Mouse (Mus musculus) macrophage (primary cell): ENCODE measurements around the gene Msmb. TPM values are rescaled to one million over a fixed set of nuclear protein-coding genes. Genes with fewer than 3 reads are reported as not detected.
"Not testable (repeated sequence)": the region's sequence is repeated elsewhere in the genome, so short reads cannot be mapped to it uniquely, and the experiment has no call there.

ENCODE experiments used
- H3K27ac ChIP-seq: fragments of 350-480 bp; formaldehyde crosslinking; 2 replicates; pipeline ENCODE4 v1.9.0; 2021
- H3K36me3 ChIP-seq: fragments of 350-480 bp; formaldehyde crosslinking; 2 replicates; pipeline ENCODE4 v1.9.0; 2021; ENCODE audit errors: inconsistent target
- H3K4me3 ChIP-seq: fragments of 350-480 bp; formaldehyde crosslinking; 2 replicates; pipeline ENCODE4 v1.9.0; 2021; ENCODE audit errors: inconsistent target
- H3K79me2 ChIP-seq: fragments of 350-480 bp; formaldehyde crosslinking; 2 replicates; pipeline ENCODE4 v1.9.0; 2021; ENCODE audit errors: inconsistent target
- WGBS: methylation state at CpG from one replicate; pipeline ENCODE4 v1.1.7; 2026; ENCODE audit warnings: inconsistent platforms; ENCODE audit not compliant: missing documents; 5-methylcytosine and 5-hydroxymethylcytosine counted together
- polyA plus RNA-seq: library from polyadenylated mRNA; stranded (reverse); fragments of 250-400 nt; gene quantifications from 3 replicates; pipeline ENCODE4 v1.2.4, GENCODE M21; 2018; ENCODE audit warnings: inconsistent platforms

Gene Msmb
- polyA plus RNA-seq, 1 experiment from 2014 or later: not detected

DNA sequence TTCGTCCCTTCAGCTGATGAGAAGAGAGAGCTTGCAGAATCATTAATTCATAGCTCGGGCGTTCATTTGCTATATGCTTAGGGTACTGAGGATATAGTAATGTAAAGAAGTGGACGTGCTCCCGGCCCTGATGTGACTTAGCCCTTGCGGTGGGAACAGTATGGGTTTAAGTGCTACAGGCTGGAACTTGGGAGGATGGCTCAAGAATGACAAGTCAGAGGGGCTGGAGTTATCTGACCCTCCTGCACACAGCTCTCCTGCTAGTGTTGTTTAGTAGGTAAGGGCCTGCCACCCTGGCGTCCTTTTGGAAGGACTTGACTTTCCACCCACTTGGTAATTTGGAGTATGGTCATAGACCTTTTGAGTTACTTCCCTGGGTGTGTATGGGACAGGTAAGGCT lies 18.7 kb downstream of the Msmb start:
- WGBS: 13% methylated on average over 7 of the region's 7 CpGs
- H3K36me3 ChIP-seq: no peaks in the 10 kb centered on the region
- peak overlapping the region; percentile 93 for H3K4me3 ChIP-seq
- H3K27ac ChIP-seq: peak overlapping the region; percentile 91
- peaks cover 55% of the 10 kb centered on the region for H3K79me2 ChIP-seq

DNA sequence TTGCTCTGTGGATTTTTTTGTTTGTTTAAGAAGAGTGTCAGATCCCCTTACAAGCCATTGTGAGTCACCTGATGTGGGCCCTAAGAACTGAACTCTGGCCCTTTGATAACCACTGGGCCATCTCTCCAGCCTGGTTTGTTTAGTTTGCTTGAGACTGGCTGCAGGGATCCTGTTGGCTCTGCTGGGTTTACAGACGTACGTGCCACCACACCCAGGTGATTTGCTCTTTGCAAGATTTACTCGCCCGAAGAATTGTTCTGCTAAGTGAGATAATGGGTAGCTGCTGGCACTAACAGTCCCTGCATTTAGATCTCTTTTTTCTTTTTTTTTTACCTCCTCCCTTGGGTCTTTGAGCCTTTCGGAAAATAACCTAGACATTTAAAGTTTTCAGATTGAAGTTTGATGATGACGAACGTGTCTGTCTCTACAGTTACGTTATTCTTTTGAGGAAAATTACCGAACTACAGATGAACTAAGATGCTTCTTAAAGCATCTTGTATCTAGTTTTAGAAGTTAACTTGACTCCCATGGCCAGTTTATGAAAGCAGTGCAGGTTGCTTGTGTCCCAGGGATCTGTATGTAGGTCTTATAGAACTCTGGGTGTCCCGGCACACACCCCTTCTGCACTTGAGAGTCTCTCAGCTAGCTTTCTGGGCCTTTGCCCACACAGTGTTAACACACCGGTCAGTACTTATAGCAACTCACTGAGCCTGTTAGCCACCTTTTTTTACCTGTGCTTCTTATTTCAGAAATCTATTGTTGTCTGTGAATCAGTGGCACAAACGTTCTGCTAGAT lies 19.5 kb downstream of the Msmb start:
- Histone ChIP-seq H3K27ac (peak overlapping the region; percentile 91), H3K36me3 (no peaks in the 10 kb centered on the region), H3K4me3 (peak overlapping the region; percentile 93), H3K79me2 (peaks cover 59% of the 10 kb centered on the region)
- 84% methylated on average over 12 of the region's 12 CpGs for WGBS

DNA sequence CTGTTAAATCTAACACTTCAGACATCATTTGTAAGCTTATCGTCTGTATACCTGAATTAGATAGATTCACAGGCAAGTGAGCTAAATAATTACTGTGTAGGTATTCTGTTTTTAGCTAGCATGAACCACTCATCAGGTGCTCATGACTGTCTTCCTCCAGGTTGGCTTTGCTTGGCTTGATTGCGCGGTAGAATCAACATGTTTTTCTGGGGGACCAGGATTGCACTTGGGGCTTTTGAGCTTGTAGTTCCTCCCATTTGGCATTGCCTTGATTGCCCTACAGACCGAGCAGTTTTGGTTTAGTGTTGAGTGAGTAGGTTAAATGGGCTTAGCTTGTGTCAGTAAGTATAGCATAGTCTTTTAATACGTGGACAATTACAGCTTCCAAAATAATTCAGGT lies 20.4 kb downstream of the Msmb start:
- Histone ChIP-seq H3K79me2 (peaks cover 68% of the 10 kb centered on the region), H3K4me3 (no peak overlapping the region), H3K36me3 (no peaks in the 10 kb centered on the region), H3K27ac (peak overlapping the region; percentile 91)
- WGBS: 89% methylated on average over 5 of the region's 5 CpGs

DNA sequence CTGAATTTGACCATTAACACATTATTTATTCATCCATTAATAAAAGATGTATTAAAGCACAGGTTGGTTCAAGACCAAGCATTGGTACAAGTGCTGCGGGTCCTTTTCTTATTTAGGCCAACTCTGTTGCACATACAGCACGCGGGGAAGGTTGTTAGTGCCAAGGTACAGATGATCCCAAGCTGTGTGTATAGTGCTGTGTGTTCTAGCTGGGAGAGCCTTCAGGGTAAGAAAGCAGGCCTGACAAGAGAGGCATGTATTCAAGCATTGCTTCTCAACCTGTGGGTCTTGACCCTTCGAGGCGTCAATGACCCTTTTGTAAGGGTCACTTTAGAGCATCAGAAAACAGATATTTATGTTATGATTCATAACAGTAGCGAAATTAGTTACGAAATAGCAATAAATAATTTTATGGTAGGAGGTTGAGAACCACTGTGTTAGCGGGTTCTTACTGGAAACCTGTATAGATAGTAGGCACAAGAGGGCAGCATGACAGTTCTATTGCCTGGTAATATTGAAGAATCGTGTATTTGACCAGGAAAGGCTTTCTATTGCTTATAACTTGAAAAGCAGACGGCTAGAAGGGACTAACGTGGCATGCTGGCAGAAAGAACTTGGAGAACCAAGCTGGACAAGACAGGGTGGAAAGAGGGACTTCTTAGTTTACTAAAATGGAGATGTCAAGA lies 21.5 kb downstream of the Msmb start:
- H3K79me2 ChIP-seq: peaks cover 78% of the 10 kb centered on the region
- H3K27ac ChIP-seq: peak overlapping the region; percentile 91
- no peaks in the 10 kb centered on the region for H3K36me3 ChIP-seq
- WGBS: 74% methylated on average over 10 of the region's 11 CpGs
- no peak overlapping the region for H3K4me3 ChIP-seq

DNA sequence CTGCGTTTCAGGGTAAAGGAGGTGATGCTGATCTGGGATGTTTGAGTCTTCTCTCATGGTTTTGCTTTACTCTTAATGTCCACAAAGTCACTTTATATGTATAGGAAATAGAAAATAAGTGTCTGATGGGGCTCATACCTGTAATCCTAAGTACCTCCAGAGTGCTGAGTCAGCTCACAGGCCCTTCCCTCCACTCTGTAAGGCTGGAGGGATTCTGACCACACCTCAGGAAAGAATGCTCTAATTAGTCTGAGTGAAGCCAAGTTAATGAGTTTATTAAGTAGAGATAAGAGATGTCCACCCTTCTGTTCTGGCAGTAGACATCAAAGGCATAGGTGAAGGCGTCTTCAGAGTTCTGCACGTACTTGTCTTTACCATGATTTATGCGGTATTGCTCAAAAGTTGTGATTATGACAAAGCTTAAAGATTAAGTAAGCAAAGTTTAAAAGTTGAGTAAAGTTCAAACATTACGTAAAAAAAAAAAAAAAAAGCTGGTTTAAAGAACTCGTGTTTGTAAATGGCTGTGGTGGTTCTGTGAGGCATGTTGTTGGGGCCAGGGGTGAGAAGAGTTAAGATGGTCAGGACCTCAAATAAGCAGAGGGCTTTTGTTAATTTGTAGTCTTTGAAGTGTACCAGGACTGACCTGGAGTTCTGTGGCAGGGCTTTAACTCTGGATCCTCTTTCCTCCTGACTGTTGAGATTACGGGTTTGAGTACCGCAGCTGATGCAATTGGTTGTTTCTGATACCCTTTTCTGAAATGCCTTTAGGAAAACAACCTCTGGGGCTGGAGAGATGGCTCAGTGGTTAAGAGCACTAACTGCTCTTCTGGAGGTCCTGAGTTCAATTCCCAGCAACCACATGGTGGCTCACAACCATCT lies 22.6 kb downstream of the Msmb start:
- 64% methylated on average over 8 of the region's 8 CpGs for WGBS
- H3K36me3 ChIP-seq: no peaks in the 10 kb centered on the region
- H3K4me3 ChIP-seq: no peak overlapping the region; the same call in 1 of the 2 replicates
- H3K27ac ChIP-seq: peak overlapping the region; percentile 99; the same call in 1 of the 2 replicates
- peaks cover 88% of the 10 kb centered on the region for H3K79me2 ChIP-seq

DNA sequence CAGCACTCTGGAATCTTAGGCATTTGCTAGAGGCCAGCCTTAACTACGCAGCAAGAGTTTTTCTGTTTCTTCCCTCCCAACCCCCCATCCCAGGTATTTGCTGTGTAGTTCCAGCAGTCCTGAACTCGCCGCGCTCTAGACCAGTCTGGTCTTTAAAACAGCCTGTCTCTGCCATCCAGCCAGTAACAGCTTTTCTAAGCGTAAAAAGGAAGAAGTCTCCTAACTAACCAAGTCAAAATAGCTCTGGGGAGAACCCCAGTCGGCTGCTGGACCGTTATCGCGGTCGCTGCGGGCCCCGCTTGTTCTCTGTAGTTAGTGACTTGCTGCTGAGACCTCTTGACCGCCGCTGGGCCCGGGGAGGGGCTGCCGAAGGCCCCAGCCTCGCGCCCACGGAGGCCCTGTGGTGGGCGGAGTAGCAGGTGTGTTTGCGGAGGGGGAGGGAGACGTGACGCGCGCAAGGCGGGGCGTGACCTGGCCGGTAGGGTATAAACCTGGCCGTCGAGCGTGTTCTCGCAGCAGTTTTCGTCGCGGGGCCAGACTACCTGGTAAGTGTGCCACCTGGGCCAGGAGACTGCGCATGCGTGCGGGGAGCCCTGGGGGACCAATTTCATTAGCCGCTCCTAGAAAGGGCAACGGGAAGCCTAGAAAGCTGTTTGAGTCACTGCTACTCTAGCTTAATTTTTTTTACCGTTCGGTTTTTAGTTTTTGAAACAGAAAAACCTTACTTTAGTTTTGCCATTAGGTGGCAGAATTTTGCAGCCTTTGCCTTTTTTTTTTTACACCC lies 23.6 kb downstream of the Msmb start:
- H3K4me3 ChIP-seq: peak overlapping the region; percentile 75
- H3K36me3 ChIP-seq: no peaks in the 10 kb centered on the region
- WGBS: 4% methylated on average over 38 of the region's 42 CpGs
- peaks cover 93% of the 10 kb centered on the region for H3K79me2 ChIP-seq
- H3K27ac ChIP-seq: peak overlapping the region; percentile 99

DNA sequence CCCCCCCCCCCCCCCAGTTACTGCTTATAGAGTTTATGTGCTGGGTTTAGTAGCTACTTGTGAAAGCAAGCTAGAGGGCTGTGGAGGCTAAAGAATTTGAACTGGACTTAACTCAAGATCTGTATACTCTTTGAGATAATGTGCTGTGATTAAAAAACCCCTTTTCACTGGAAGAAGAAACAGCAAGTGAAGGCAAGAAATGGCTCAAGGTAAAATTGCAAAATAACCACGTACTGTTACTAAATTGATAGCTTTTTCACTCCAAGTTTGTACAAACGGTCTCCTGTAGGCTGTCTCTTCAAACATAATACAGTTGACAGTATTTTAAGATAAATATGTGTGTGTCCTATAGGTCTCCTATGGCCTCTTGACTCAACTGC lies 24.2 kb downstream of the Msmb start:
- H3K79me2 ChIP-seq: peaks cover 93% of the 10 kb centered on the region
- 0% methylated on average over 2 of the region's 2 CpGs for WGBS
- peak overlapping the region; percentile 99 for H3K27ac ChIP-seq
- peaks cover 1% of the 10 kb centered on the region for H3K36me3 ChIP-seq
- peak overlapping the region; percentile 75 for H3K4me3 ChIP-seq

DNA sequence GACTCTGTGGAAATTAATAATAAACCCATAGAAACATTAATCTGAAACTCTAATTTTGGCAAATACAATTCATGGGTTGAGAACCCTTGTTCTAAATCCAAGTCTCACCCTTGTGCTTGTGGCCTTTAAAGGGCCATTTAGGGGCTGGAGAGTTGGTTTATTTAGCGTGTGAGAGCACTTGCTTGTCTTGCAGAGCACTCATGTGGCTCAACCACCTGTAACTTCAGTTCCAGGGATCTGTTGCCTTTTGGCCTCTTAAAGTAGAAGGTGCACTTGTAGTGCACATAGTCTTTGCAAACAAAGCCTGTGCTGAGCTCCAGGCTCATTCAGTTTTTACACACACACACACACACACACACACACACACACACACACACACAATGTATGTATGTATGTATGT lies 25.0 kb downstream of the Msmb start:
- H3K79me2 ChIP-seq: peaks cover 93% of the 10 kb centered on the region
- 14% methylated on average over 1 of the region's 1 CpGs for WGBS
- H3K4me3 ChIP-seq: peak overlapping the region; percentile 75
- H3K36me3 ChIP-seq: peaks cover 5% of the 10 kb centered on the region
- peak overlapping the region; percentile 99 for H3K27ac ChIP-seq

DNA sequence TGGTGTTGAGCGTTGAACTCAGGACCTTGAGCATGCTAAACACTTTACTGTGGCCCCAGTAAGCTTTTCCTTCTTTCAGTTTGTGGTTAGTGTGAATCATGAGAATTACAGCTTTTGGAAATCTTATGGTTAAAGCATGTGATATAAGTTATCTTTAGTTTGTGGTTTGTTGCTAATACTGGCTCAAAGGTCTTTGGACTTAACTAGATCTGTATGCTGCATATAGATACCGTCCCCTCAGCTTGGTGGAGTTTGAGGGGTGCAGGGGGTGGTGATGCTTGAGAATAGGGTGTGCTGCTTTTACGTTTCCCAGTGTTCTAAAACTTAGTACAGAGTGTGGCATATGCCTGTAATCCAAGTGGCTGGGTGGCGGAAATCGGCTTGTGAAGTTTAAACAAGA lies 25.5 kb downstream of the Msmb start:
- 7% methylated on average over 5 of the region's 5 CpGs for WGBS
- Histone ChIP-seq H3K79me2 (peaks cover 93% of the 10 kb centered on the region), H3K4me3 (peak overlapping the region; percentile 75), H3K36me3 (peaks cover 5% of the 10 kb centered on the region), H3K27ac (peak overlapping the region; percentile 99)

DNA sequence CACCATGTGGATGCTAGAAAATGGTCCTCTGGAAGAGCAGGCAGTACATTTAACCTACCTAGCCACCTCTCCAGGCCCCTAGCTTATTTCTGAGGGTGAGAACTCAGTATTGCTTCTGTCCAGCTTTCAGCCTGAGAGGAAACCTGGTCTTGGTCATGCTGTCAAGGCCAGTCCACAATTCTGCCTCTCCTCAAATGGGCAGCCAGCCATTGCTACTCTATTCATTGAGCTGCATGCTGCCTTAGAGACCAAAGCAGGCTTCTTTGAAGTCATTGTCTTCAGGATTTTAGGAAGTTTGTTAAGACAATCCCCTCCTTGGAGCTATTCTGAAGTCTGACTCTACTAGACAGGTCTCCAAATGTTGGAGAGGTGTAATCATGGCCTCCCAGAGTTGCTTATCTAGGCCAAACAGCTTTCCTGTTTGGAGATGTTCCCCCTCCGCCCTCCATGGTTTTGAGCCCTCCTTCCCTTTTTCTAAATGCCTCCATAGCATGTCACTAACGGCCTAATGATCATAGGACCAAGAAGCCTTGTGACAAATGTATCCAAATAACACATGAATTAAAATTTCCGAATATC lies 26.9 kb downstream of the Msmb start:
- Histone ChIP-seq H3K4me3 (peak overlapping the region; percentile 75), H3K36me3 (peaks cover 13% of the 10 kb centered on the region), H3K79me2 (peaks cover 90% of the 10 kb centered on the region), H3K27ac (peak overlapping the region; percentile 99)
- 2% methylated on average over 3 of the region's 3 CpGs for WGBS

DNA sequence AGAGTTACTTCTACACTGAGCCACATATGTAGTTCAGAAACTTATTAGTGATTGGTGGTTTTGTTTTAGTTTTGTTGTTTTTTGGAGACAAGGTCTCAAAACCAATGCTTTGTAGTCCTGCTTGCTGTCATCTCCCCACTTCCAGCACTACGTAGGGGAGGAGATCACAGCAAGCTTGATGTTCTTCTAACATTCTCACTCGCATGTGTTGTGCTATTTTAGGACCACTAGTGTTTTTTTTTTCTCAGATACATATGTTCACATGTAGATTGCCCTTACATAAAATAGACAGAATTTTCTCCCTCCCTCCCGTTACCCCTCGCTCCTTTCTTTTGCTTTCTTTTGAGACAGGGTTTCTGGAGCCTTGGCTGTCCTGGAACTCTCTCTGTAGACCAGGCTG lies 28.3 kb downstream of the Msmb start:
- H3K36me3 ChIP-seq: peaks cover 22% of the 10 kb centered on the region
- 86% methylated on average over 4 of the region's 4 CpGs for WGBS
- H3K79me2 ChIP-seq: peaks cover 88% of the 10 kb centered on the region
- H3K27ac ChIP-seq: peak overlapping the region; percentile 99
- no peak overlapping the region for H3K4me3 ChIP-seq

DNA sequence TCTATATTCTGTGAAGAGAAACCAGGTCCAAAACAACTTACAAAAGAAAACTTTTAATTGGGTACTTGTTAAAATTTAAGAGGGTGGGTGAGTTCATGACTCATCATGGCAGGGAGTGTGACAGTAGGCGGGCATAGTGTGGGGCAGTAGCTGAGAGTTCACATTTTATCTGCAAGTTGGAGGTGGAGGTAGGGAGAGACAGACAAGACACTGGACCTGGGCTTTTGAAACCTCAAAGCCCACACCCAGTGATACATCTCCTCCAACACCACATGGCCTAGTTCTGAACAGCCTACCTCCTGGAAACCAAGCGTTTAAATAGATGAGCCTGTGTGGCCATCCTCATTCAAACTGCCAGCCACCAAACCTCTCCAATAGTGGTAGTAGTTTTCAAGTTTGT lies 33.5 kb downstream of the Msmb start:
- H3K27ac ChIP-seq: no peak overlapping the region
- H3K79me2 ChIP-seq: peaks cover 55% of the 10 kb centered on the region
- peaks cover 46% of the 10 kb centered on the region for H3K36me3 ChIP-seq
- WGBS: 92% methylated on average over 2 of the region's 2 CpGs
- H3K4me3 ChIP-seq: no peak overlapping the region

DNA sequence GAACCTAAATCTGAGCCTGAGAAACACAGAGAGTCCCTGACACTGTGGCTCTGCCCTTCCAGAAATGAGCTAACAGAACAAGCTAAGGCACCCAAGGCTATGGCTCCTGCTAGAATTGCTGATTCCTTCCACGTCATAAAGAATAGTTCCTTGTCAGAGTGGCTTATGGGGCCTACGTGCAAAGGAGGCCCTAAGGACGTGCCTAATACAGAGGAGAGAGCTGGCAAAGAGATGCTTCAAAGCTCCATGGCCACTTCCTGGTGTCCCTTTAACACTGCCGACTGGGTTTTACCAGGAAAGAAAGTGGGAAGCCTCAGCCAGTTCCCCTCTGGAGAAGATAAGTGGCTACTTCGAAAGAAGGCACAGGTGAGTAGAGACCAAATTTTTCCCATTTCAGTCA lies 34.8 kb downstream of the Msmb start:
- H3K4me3 ChIP-seq, H3K27ac ChIP-seq: not testable (repeated sequence)
- peaks cover 42% of the 10 kb centered on the region for H3K79me2 ChIP-seq
- WGBS: 83% methylated on average over 1 of the region's 5 CpGs
- peaks cover 50% of the 10 kb centered on the region for H3K36me3 ChIP-seq
